ENCODE assay signal across 10 mouse cellular contexts in the genomic region with DNA sequence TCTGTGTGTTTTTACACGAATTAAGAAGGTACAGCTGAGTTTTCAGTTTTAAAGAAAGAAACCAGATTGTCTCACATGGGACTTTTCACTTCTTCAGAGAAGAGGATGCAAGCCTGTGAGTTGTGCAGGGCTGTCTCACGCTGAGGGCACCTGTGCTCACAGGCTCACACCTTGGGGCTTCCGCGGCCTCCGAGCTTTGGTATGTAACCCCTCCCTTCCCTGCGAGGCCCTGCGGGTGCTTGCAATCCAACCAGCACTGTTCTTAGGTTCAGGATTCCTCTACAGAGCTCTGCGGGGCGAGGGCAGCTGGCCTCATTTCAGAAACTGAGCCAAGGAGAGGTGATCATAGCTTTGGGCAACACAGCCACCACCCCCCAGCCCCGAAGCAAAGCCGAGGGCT. TPM values are rescaled to one million over a fixed set of nuclear protein-coding genes. Genes with fewer than 3 reads are reported as not detected.
DNase-seq lines count a peak whose midpoint lies in the region; ATAC-seq lines count a peak whose summit lies in the region.
"Had no signal": no experiment of that assay in that cellular context is flagged by ENCODE, and none has a peak within 500 bp of the region (broad histone marks: within the 10 kb centered on the region; RNA-seq: fewer than 3 reads in every experiment).

No protein-coding gene starts in this region.

- no peak overlapping the region for H3K9ac ChIP-seq in heart, embryonic 14.5 days (ENCODE audit: low read length)
- 0 out of 2 replicates have a peak overlapping the region, but pooled peaks have one; percentile 23 for H3K9ac ChIP-seq in embryonic facial prominence, embryonic 11.5 days (replicated peaks; ENCODE audit: low read length)
- H3K9ac ChIP-seq: liver, embryonic 12.5 days had no signal

- H3K4me3 ChIP-seq in heart, embryonic 14.5 days (ENCODE audit: control insufficient read depth in 1 of 2, insufficient read depth in 1 of 2, low read depth in 1 of 2, low read length in 2 of 2), result no peak overlapping the region
- no peak overlapping the region for H3K4me3 ChIP-seq in embryonic facial prominence, embryonic 11.5 days (ENCODE audit: low read depth, low read length)
- H3K4me3 ChIP-seq: liver, embryonic 12.5 days had no signal

- intact Hi-C loops in heart, postnatal 25 days (cut with DNase I), result no loop called here

- H3K36me3 ChIP-seq in heart, embryonic 14.5 days (ENCODE audit: control insufficient read depth, insufficient read depth, low read length), result no peaks in the 10 kb centered on the region
- no peaks in the 10 kb centered on the region for H3K36me3 ChIP-seq in embryonic facial prominence, embryonic 11.5 days (replicated peaks; ENCODE audit: control insufficient read depth, insufficient read depth, low read depth, low read length)
- H3K36me3 ChIP-seq: liver, embryonic 12.5 days had no signal

- H3K4me2 ChIP-seq in heart, embryonic 14.5 days (ENCODE audit: low read length), result peak overlapping the region; percentile 35
- no peak overlapping the region for H3K4me2 ChIP-seq in embryonic facial prominence, embryonic 11.5 days (ENCODE audit: low read depth, low read length)
- H3K4me2 ChIP-seq: liver, embryonic 12.5 days had no signal

- H3K9me3 ChIP-seq in heart, embryonic 14.5 days (ENCODE audit: control insufficient read depth, low read length), result no peaks in the 10 kb centered on the region
- H3K9me3 ChIP-seq in embryonic facial prominence, embryonic 11.5 days (replicated peaks; ENCODE audit: control insufficient read depth, low read length), result no peaks in the 10 kb centered on the region
- H3K9me3 ChIP-seq: liver, embryonic 12.5 days had no signal

- H3K4me1 ChIP-seq in heart, embryonic 14.5 days (ENCODE audit: control insufficient read depth in 2 of 2, insufficient read depth in 2 of 2, low read length in 2 of 2), result peaks cover 6% of the 10 kb centered on the region in 2 experiments; a peak in 3 of 4 replicates
- peaks cover 5% of the 10 kb centered on the region for H3K4me1 ChIP-seq in embryonic facial prominence, embryonic 11.5 days (ENCODE audit: control insufficient read depth, insufficient read depth, low read length)
- H3K4me1 ChIP-seq: liver, embryonic 12.5 days had no signal

- H3K27me3 ChIP-seq in heart, embryonic 14.5 days (ENCODE audit: control insufficient read depth, insufficient read depth, low read length), result no peaks in the 10 kb centered on the region
- H3K27me3 ChIP-seq in embryonic facial prominence, embryonic 11.5 days (ENCODE audit: control insufficient read depth, insufficient read depth, low read length), result no peaks in the 10 kb centered on the region
- H3K27me3 ChIP-seq: liver, embryonic 12.5 days had no signal

- no peak for DNase-seq in heart, postnatal 25 days (ENCODE audit: low spot score)
- DNase-seq in CD4-positive helper T cell, adult 2 months (ENCODE audit: low read depth, low spot score), result peak; percentile 78
- peak; percentile 51 for DNase-seq in embryonic facial prominence, embryonic 11.5 days (ENCODE audit: low spot score)
- peak; percentile 82 for DNase-seq in naive thymus-derived CD4-positive, alpha-beta T cell, adult 2 months (ENCODE audit: low read depth)
- DNase-seq in embryo, embryonic 11 days, result no peak
- DNase-seq in embryo, embryonic 9.5 days (ENCODE audit: extremely low spot score), result no peak
- DNase-seq in frontal cortex, postnatal 14 days (ENCODE audit: low spot score in 2 of 2), result no peak
- DNase-seq: cerebellum, adult 11 months had no signal

- no peak overlapping the region for H3K27ac ChIP-seq in heart, embryonic 14.5 days (replicated peaks in 1 of 2; ENCODE audit: control insufficient read depth in 1 of 2, insufficient read depth in 1 of 2, low read depth in 2 of 2, low read length in 2 of 2)
- H3K27ac ChIP-seq in embryonic facial prominence, embryonic 11.5 days (replicated peaks; ENCODE audit: low read depth, low read length), result no peak overlapping the region
- H3K27ac ChIP-seq: liver, embryonic 12.5 days had no signal

- 30% methylated on average over 11 of the region's 11 CpGs for WGBS in heart, embryonic 14.5 days
- WGBS in embryonic facial prominence, embryonic 11.5 days, result 23% methylated on average over 11 of the region's 11 CpGs

- no peak for ATAC-seq in heart, embryonic 14.5 days (ENCODE audit: insufficient number of reproducible peaks, insufficient read depth, low FRiP score, low read depth)
- no peak for ATAC-seq in embryonic facial prominence, embryonic 11.5 days (replicated peaks; ENCODE audit: insufficient number of reproducible peaks, low FRiP score, low TSS enrichment, low read depth)
- ATAC-seq: liver, embryonic 12.5 days had no signal

RNA-seq across cellular contexts. Expression of a gene that starts 46.1 kb away (rescaled TPM):
- 5.3 and 5.6 TPM in 2 replicates for polyA plus RNA-seq in heart, embryonic 14.5 days (2014; fragmentation: Nextera tagmentation; extraction: Ambion mirVana)
- total RNA-seq in heart, postnatal 25 days (2021), result under 1 TPM; 0.29 to 0.45 TPM
- 73.9 and 87.2 TPM in 2 replicates for polyA plus RNA-seq in embryonic facial prominence, embryonic 11.5 days (2014; fragmentation: Nextera tagmentation; extraction: Ambion mirVana)

Comparison
In these comparisons a context has a peak if more than half of its experiments do, and no peak if none do; other contexts are left out.
1. DNase-seq: peak in CD4-positive helper T cell, adult 2 months (single experiment), embryonic facial prominence, embryonic 11.5 days (single experiment) and naive thymus-derived CD4-positive, alpha-beta T cell, adult 2 months (single experiment); none in heart, postnatal 25 days (single experiment), embryo, embryonic 11 days (single experiment), embryo, embryonic 9.5 days (single experiment) and frontal cortex, postnatal 14 days (0 of 2).
2. RNA of a gene that starts 46.1 kb away (polyA plus RNA-seq): 73.9 to 87.2 TPM in embryonic facial prominence, embryonic 11.5 days; 5.3 to 5.6 TPM in heart, embryonic 14.5 days; every median in the first group is over 10 times any median in the second.